Mouse (Mus musculus) spleen, adult 2 months (tissue): ENCODE data around the gene Chek2.

Experiments
- CTCF ChIP-seq: fragments of 200-500 bp; IDR thresholded peaks from 2 replicates; pipeline ENCODE4 v1.5.1; 2011; ENCODE audit warnings: mild to moderate bottlenecking, inconsistent platforms; ENCODE audit not compliant: insufficient read depth, insufficient read length, insufficient replicate concordance; ENCODE audit errors: extremely low read depth
- POLR2A ChIP-seq: fragments of 200-500 bp; IDR thresholded peaks from 2 replicates; pipeline ENCODE4 v1.6.1; 2011; ENCODE audit warnings: low read depth, low read length, inconsistent platforms

GRCm38 (mm10) chr5:110873160-110873559 is 33.4 kb downstream of the Chek2 start:
- no peak for TF ChIP-seq CTCF
- no peak for TF ChIP-seq POLR2A
